9 mouse cellular contexts compared by ENCODE assay signal in the genomic region with DNA sequence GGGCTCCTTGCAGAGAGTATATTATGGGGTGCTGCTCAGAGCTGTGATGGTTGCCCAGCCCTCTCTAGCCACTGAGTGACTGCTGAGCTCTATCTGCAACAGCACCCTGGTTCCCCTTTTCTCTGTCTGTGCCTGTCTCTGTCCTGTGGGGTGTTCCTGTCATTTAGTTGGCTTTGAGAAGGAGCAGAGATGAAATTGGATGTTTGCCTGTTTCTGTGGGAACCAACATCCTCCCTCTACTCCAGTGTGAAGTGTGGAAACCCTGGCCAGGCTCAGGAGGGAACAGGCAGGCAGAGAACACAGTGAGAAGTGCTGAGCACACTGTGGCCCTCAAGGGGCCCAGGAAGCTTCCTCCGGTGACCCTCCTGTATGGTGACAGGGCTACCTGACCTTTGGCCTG. TPM values are rescaled to one million over a fixed set of nuclear protein-coding genes. Genes with fewer than 3 reads are reported as not detected.
A peak's percentile ranks its signal among the peaks of the same experiment; 100 is the strongest.
DNase-seq lines count a peak whose midpoint lies in the region; ATAC-seq lines count a peak whose summit lies in the region.
"Had no signal": no experiment of that assay in that cellular context is flagged by ENCODE, and none has a peak within 500 bp of the region (broad histone marks: within the 10 kb centered on the region; RNA-seq: fewer than 3 reads in every experiment).

No protein-coding gene starts in this region.

- DNase-seq in forebrain, embryonic 11.5 days (ENCODE audit: low spot score) = no peak
- DNase-seq in lung, postnatal 14 days = no peak
- DNase-seq in urinary bladder, adult 18-20 months (ENCODE audit: low spot score in 2 of 2) = no peak
- no peak for DNase-seq in urinary bladder, adult 2 months (ENCODE audit: low spot score)

- H3K4me1 ChIP-seq in forebrain, embryonic 15.5 days = peaks cover 39% of the 10 kb centered on the region
- peaks cover 8% of the 10 kb centered on the region; the same call in 1 of the 2 replicates for H3K4me1 ChIP-seq in forebrain, embryonic 11.5 days (replicated peaks; ENCODE audit: control insufficient read depth, insufficient read depth, low read length)
- H3K4me1 ChIP-seq in lung, embryonic 16.5 days (replicated peaks; ENCODE audit: control insufficient read depth, insufficient read depth, low read length) = no peaks in the 10 kb centered on the region; the same call in 1 of the 2 replicates
- peaks cover 34% of the 10 kb centered on the region for H3K4me1 ChIP-seq in neural tube, embryonic 15.5 days

- H3K27ac ChIP-seq in forebrain, embryonic 15.5 days (replicated peaks) = peak overlapping the region; percentile 55; the same call in 1 of the 2 replicates
- no peak overlapping the region for H3K27ac ChIP-seq in forebrain, embryonic 11.5 days (ENCODE audit: low read depth, low read length)
- H3K27ac ChIP-seq in lung, embryonic 16.5 days (ENCODE audit: low read length) = no peak overlapping the region
- peak overlapping the region; percentile 33; the same call in 1 of the 2 replicates for H3K27ac ChIP-seq in neural tube, embryonic 15.5 days (replicated peaks)
- H3K27ac ChIP-seq: kidney, postnatal 0 days had no signal

- H3K27me3 ChIP-seq in forebrain, embryonic 15.5 days = no peaks in the 10 kb centered on the region
- H3K27me3 ChIP-seq in forebrain, embryonic 11.5 days (ENCODE audit: control insufficient read depth, insufficient read depth, low read length) = no peaks in the 10 kb centered on the region
- no peaks in the 10 kb centered on the region for H3K27me3 ChIP-seq in lung, embryonic 16.5 days (ENCODE audit: control insufficient read depth, insufficient read depth, low read depth, low read length)
- no peaks in the 10 kb centered on the region for H3K27me3 ChIP-seq in neural tube, embryonic 15.5 days (replicated peaks)

- H3K4me3 ChIP-seq in forebrain, embryonic 15.5 days = no peak overlapping the region
- no peak overlapping the region for H3K4me3 ChIP-seq in forebrain, embryonic 11.5 days (ENCODE audit: low read depth, low read length)
- no peak overlapping the region for H3K4me3 ChIP-seq in lung, embryonic 16.5 days (ENCODE audit: low read length)
- no peak overlapping the region for H3K4me3 ChIP-seq in neural tube, embryonic 15.5 days (replicated peaks)

- H3K9me3 ChIP-seq in forebrain, embryonic 15.5 days = no peaks in the 10 kb centered on the region
- no peaks in the 10 kb centered on the region for H3K9me3 ChIP-seq in forebrain, embryonic 11.5 days (ENCODE audit: control insufficient read depth, low read length)
- H3K9me3 ChIP-seq in lung, embryonic 16.5 days (ENCODE audit: control insufficient read depth, low read length) = no peaks in the 10 kb centered on the region
- H3K9me3 ChIP-seq in neural tube, embryonic 15.5 days (replicated peaks) = no peaks in the 10 kb centered on the region

- WGBS in forebrain, embryonic 15.5 days = 94% methylated on average over 1 of the region's 1 CpGs
- WGBS in forebrain, embryonic 11.5 days = 94% methylated on average over 1 of the region's 1 CpGs
- 38% methylated on average over 1 of the region's 1 CpGs for WGBS in lung, embryonic 16.5 days
- 90% methylated on average over 1 of the region's 1 CpGs for WGBS in neural tube, embryonic 15.5 days

- H3K4me2 ChIP-seq in forebrain, embryonic 15.5 days (replicated peaks) = no peak overlapping the region
- no peak overlapping the region for H3K4me2 ChIP-seq in forebrain, embryonic 11.5 days (ENCODE audit: low read depth, low read length, severe bottlenecking)
- no peak overlapping the region for H3K4me2 ChIP-seq in lung, embryonic 16.5 days (ENCODE audit: low read depth, low read length)
- no peak overlapping the region for H3K4me2 ChIP-seq in neural tube, embryonic 15.5 days

- H3K36me3 ChIP-seq in forebrain, embryonic 15.5 days = no peaks in the 10 kb centered on the region
- H3K36me3 ChIP-seq in forebrain, embryonic 11.5 days (ENCODE audit: control insufficient read depth, insufficient read depth, low read length) = no peaks in the 10 kb centered on the region
- no peaks in the 10 kb centered on the region for H3K36me3 ChIP-seq in lung, embryonic 16.5 days (ENCODE audit: control insufficient read depth, insufficient read depth, low read length)
- H3K36me3 ChIP-seq in neural tube, embryonic 15.5 days = no peaks in the 10 kb centered on the region

- no peak for ATAC-seq in forebrain, embryonic 15.5 days (replicated peaks)
- ATAC-seq in forebrain, embryonic 11.5 days (replicated peaks; ENCODE audit: low FRiP score) = no peak
- ATAC-seq in lung, embryonic 16.5 days (ENCODE audit: low read depth) = peak; percentile 54; the same call in 1 of the 2 replicates
- peak; percentile 80 for ATAC-seq in granulocyte monocyte progenitor cell, adult 5-6 weeks (replicated peaks; ENCODE audit: poor library complexity, severe bottlenecking)
- ATAC-seq in neural tube, embryonic 15.5 days (ENCODE audit: low FRiP score) = no peak

- no peak overlapping the region for H3K9ac ChIP-seq in forebrain, embryonic 15.5 days (replicated peaks)
- H3K9ac ChIP-seq in forebrain, embryonic 11.5 days (ENCODE audit: low read length) = no peak overlapping the region
- H3K9ac ChIP-seq in lung, embryonic 16.5 days (ENCODE audit: low read length) = no peak overlapping the region
- H3K9ac ChIP-seq in neural tube, embryonic 15.5 days (replicated peaks) = no peak overlapping the region

RNA-seq across cellular contexts. Expression of a gene that starts 40.8 kb away (rescaled TPM):
- polyA plus RNA-seq in forebrain, embryonic 15.5 days (2015; fragmentation: Nextera tagmentation; extraction: Ambion mirVana) = 17.3 and 24.5 TPM in 2 replicates
- polyA plus RNA-seq in forebrain, embryonic 11.5 days (2014; fragmentation: Nextera tagmentation; extraction: Ambion mirVana) = 15.6 and 16.7 TPM in 2 replicates
- 32.7 and 33.0 TPM in 2 replicates for polyA plus RNA-seq in lung, embryonic 16.5 days (2015; fragmentation: Nextera tagmentation; extraction: Ambion mirVana)
- 9.1 and 12.1 TPM in 2 replicates for total RNA-seq in granulocyte monocyte progenitor cell, adult 5-6 weeks (2014; fragmentation: Nextera tagmentation)
- total RNA-seq in granulocyte monocyte progenitor cell, adult 5-6 weeks (2017) = 9.2 and 10.8 TPM in 2 replicates
- 18.4 and 20.7 TPM in 2 replicates for polyA plus RNA-seq in neural tube, embryonic 15.5 days (2015; fragmentation: Nextera tagmentation; extraction: Ambion mirVana)
- polyA plus RNA-seq in urinary bladder, adult 2 months (2012; rRNA removed) = 32.3 and 34.9 TPM in 2 replicates

Comparison
In these comparisons a context has a peak if more than half of its experiments do, and no peak if none do; other contexts are left out.
1. H3K27ac ChIP-seq: peak in forebrain, embryonic 15.5 days (single experiment) and neural tube, embryonic 15.5 days (single experiment); none in forebrain, embryonic 11.5 days (single experiment) and lung, embryonic 16.5 days (single experiment).
2. ATAC-seq: peak in lung, embryonic 16.5 days (single experiment) and granulocyte monocyte progenitor cell, adult 5-6 weeks (single experiment); none in forebrain, embryonic 15.5 days (single experiment), forebrain, embryonic 11.5 days (single experiment) and neural tube, embryonic 15.5 days (single experiment).